11 mouse cellular contexts compared by ENCODE assay signal in the genomic region with DNA sequence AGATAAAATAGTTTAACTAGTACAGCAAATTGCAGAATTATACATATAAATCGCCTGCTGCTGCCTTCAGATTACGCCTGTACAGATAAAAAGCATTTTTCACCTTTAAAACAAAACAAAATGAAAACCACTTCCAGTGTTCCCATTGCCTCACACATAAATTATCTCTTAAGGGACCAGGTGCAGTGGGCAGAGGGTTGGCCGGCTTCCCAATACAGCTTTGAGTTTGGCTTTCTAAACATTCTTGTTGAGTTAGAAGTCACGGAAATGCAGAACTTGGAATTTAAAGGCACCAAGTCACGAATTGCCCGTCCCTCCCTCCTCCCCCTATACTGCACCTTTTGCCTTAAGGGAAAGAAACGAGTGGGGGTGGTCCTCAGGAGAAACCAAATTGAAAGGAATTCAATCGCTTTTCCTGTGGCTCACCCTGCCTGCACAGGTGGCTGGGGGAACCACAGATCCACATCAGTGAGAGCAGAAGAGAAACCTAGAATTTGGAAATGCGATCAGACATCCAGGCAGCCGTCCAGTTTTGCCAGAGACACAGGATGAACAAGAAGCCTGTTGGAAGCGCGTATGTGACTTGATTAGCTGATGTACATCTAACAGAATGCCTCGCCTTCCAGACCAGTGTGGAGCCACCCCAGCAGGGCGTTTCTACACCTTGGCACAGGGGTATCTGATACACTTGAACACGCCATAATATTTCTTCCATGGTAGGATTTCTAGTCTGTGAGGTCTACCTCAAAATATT.
A peak's percentile ranks its signal among the peaks of the same experiment; 100 is the strongest.
DNase-seq lines count a peak whose midpoint lies in the region; ATAC-seq and TF ChIP-seq lines count a peak whose summit lies in the region.
"Had no signal": no experiment of that assay in that cellular context is flagged by ENCODE, and none has a peak within 500 bp of the region (broad histone marks: within the 10 kb centered on the region; RNA-seq: fewer than 3 reads in every experiment).

No protein-coding gene starts in this region.

- no peak for TF ChIP-seq POLR2A in cerebellum, adult 2 months (IDR thresholded peaks at IDR 0.05; ENCODE audit: borderline replicate concordance, insufficient read depth, low read length)
- no peak for TF ChIP-seq POLR2A in limb, embryonic 14.5 days (IDR thresholded peaks at IDR 0.05; ENCODE audit: borderline replicate concordance, extremely low read depth, insufficient read depth, insufficient read length)

- H3K36me3 ChIP-seq in limb, embryonic 14.5 days (ENCODE audit: control insufficient read depth, insufficient read depth, low read length): no peaks in the 10 kb centered on the region
- H3K36me3 ChIP-seq in liver, postnatal 0 days (replicated peaks; ENCODE audit: insufficient read depth, low read length): no peaks in the 10 kb centered on the region
- H3K36me3 ChIP-seq: heart, embryonic 15.5 days had no signal

- H3K9ac ChIP-seq in limb, embryonic 14.5 days (ENCODE audit: low read depth, low read length, severe bottlenecking): no peak overlapping the region
- no peak overlapping the region for H3K9ac ChIP-seq in liver, postnatal 0 days (replicated peaks)
- H3K9ac ChIP-seq: heart, embryonic 15.5 days had no signal

- no peak overlapping the region for H3K4me3 ChIP-seq in cerebellum, adult 2 months (replicated peaks; ENCODE audit: insufficient read depth, low read depth, low read length)
- H3K4me3 ChIP-seq in limb, embryonic 14.5 days (replicated peaks; ENCODE audit: low read length): no peak overlapping the region
- H3K4me3 ChIP-seq in liver, postnatal 0 days (ENCODE audit: low read depth, low read length): no peak overlapping the region
- H3K4me3 ChIP-seq: heart, embryonic 15.5 days; megakaryocyte, embryonic 14.5 days had no signal

- no peaks in the 10 kb centered on the region for H3K9me3 ChIP-seq in limb, embryonic 14.5 days (ENCODE audit: control insufficient read depth, low read length)
- no peaks in the 10 kb centered on the region for H3K9me3 ChIP-seq in liver, postnatal 0 days (ENCODE audit: low read length)
- H3K9me3 ChIP-seq: heart, embryonic 15.5 days; megakaryocyte, embryonic 14.5 days had no signal

- no peak overlapping the region for H3K27ac ChIP-seq in cerebellum, adult 2 months (ENCODE audit: insufficient read depth, low read length)
- H3K27ac ChIP-seq in limb, embryonic 14.5 days (replicated peaks; ENCODE audit: low read depth, low read length): no peak overlapping the region
- H3K27ac ChIP-seq in liver, postnatal 0 days (ENCODE audit: low read depth): no peak overlapping the region
- H3K27ac ChIP-seq: heart, embryonic 15.5 days had no signal

- H3K4me1 ChIP-seq in cerebellum, adult 2 months (ENCODE audit: control insufficient read depth, insufficient read depth, low read length): no peaks in the 10 kb centered on the region
- peaks cover 9% of the 10 kb centered on the region for H3K4me1 ChIP-seq in limb, embryonic 14.5 days (ENCODE audit: control insufficient read depth, insufficient read depth, low read length)
- no peaks in the 10 kb centered on the region for H3K4me1 ChIP-seq in liver, postnatal 0 days (ENCODE audit: insufficient read depth)
- H3K4me1 ChIP-seq: heart, embryonic 15.5 days; megakaryocyte, embryonic 14.5 days had no signal

- no peaks in the 10 kb centered on the region; the same call in 1 of the 2 replicates for H3K27me3 ChIP-seq in cerebellum, adult 2 months (ENCODE audit: control insufficient read depth, insufficient read depth, low read length)
- no peaks in the 10 kb centered on the region for H3K27me3 ChIP-seq in limb, embryonic 14.5 days (ENCODE audit: control insufficient read depth, insufficient read depth, low read length)
- H3K27me3 ChIP-seq in liver, postnatal 0 days (ENCODE audit: insufficient read depth, low read length): peaks cover 3% of the 10 kb centered on the region; the same call in 1 of the 2 replicates

- ATAC-seq in limb, embryonic 14.5 days (ENCODE audit: low FRiP score, low read depth): no peak
- ATAC-seq in liver, postnatal 0 days: no peak

- TF ChIP-seq EP300 in liver, postnatal 0 days (IDR thresholded peaks at IDR 0.05; ENCODE audit: low read depth): no peak

- no peak overlapping the region for H3K4me2 ChIP-seq in limb, embryonic 14.5 days (replicated peaks; ENCODE audit: low read depth, low read length, severe bottlenecking)
- H3K4me2 ChIP-seq in liver, postnatal 0 days (ENCODE audit: low read depth, low read length): no peak overlapping the region
- H3K4me2 ChIP-seq: heart, embryonic 15.5 days had no signal

- WGBS in cerebellum, adult 2 months: 24% methylated on average over 15 of the region's 15 CpGs
- 37% methylated on average over 15 of the region's 15 CpGs for WGBS in limb, embryonic 14.5 days
- WGBS in liver, postnatal 0 days (ENCODE audit: insufficient replicate concordance): 54% methylated on average over 15 of the region's 15 CpGs

- peak; percentile 65 to 67 for DNase-seq in cerebellum, postnatal 10 days
- no peak for DNase-seq in cerebellum, adult 2 months
- peak; percentile 8 to 23 for DNase-seq in left cerebral cortex, postnatal 14 days (ENCODE audit: low spot score in 2 of 2)
- DNase-seq in left cerebral cortex, adult 11 months (ENCODE audit: low spot score): no peak
- DNase-seq in ES-CJ7 (ENCODE audit: low read depth, low spot score): peak; percentile 82
- DNase-seq in limb, embryonic 14.5 days (ENCODE audit: low spot score): peak; percentile 56
- no peak for DNase-seq in Muller cell, postnatal 12 days (ENCODE audit: inconsistent ontology term)
- DNase-seq in liver, postnatal 0 days: no peak
- DNase-seq: cerebellum, adult 11 months had no signal

- no peak for TF ChIP-seq CTCF in cerebellum, adult 2 months (IDR thresholded peaks at IDR 0.05; ENCODE audit: borderline replicate concordance, insufficient read depth, low read depth, low read length)
- TF ChIP-seq CTCF in liver, postnatal 0 days (IDR thresholded peaks at IDR 0.05; ENCODE audit: low read depth): no peak

- intact Hi-C loops in left cerebral cortex, postnatal 14 days (cut with DNase I): no loop called here

Comparison
In these comparisons a context has a peak if more than half of its experiments do, and no peak if none do; other contexts are left out.
1. DNase-seq: peak in cerebellum, postnatal 10 days (2 of 2), left cerebral cortex, postnatal 14 days (2 of 2), ES-CJ7 (single experiment) and limb, embryonic 14.5 days (single experiment); none in cerebellum, adult 2 months (0 of 2), left cerebral cortex, adult 11 months (single experiment), Muller cell, postnatal 12 days (single experiment) and liver, postnatal 0 days (single experiment).